In genomic region chr1:120859546-120859945, GRCm38 (mm10) we compare ENCODE assay signal across 21 mouse cellular contexts.
DNase-seq lines count a peak whose midpoint lies in the region; ATAC-seq lines count a peak whose summit lies in the region.
"Had no signal": no experiment of that assay in that cellular context is flagged by ENCODE, and none has a peak within 500 bp of the region (broad histone marks: within the 10 kb centered on the region; RNA-seq: fewer than 3 reads in every experiment).

No protein-coding gene starts in this region.

- no peaks in the 10 kb centered on the region for H3K36me3 ChIP-seq in kidney, embryonic 16.5 days (ENCODE audit: insufficient read depth, low read length)
- H3K36me3 ChIP-seq in neural tube, embryonic 12.5 days: no peaks in the 10 kb centered on the region
- H3K36me3 ChIP-seq: embryonic facial prominence, embryonic 15.5 days; heart, embryonic 12.5 days had no signal

- no peak overlapping the region for H3K4me2 ChIP-seq in kidney, embryonic 16.5 days (replicated peaks; ENCODE audit: low read depth, low read length)
- 0 out of 2 replicates have a peak overlapping the region, but pooled peaks have one; percentile 1 for H3K4me2 ChIP-seq in neural tube, embryonic 12.5 days (replicated peaks)
- H3K4me2 ChIP-seq: embryonic facial prominence, embryonic 15.5 days; heart, embryonic 12.5 days; hindbrain, embryonic 14.5 days; liver, embryonic 11.5 days had no signal

- 17% methylated on average over 5 of the region's 5 CpGs for WGBS in kidney, embryonic 16.5 days
- WGBS in neural tube, embryonic 12.5 days: 26% methylated on average over 5 of the region's 5 CpGs

- no peaks in the 10 kb centered on the region for H3K9me3 ChIP-seq in kidney, embryonic 16.5 days (ENCODE audit: low read length)
- H3K9me3 ChIP-seq in neural tube, embryonic 12.5 days: no peaks in the 10 kb centered on the region
- H3K9me3 ChIP-seq: embryonic facial prominence, embryonic 15.5 days; heart, embryonic 12.5 days had no signal

- ATAC-seq in kidney, embryonic 16.5 days (ENCODE audit: low FRiP score, low TSS enrichment): peak; percentile 23; the same call in 1 of the 2 replicates
- ATAC-seq in neural tube, embryonic 12.5 days (ENCODE audit: low FRiP score, low read depth): peak; percentile 33; the same call in 1 of the 2 replicates
- ATAC-seq: forebrain, embryonic 16.5 days; intestine, embryonic 16.5 days; midbrain, embryonic 16.5 days had no signal

- H3K27me3 ChIP-seq in kidney, embryonic 16.5 days (ENCODE audit: insufficient read depth, low read length): no peaks in the 10 kb centered on the region
- no peaks in the 10 kb centered on the region for H3K27me3 ChIP-seq in neural tube, embryonic 12.5 days (replicated peaks)
- H3K27me3 ChIP-seq: embryonic facial prominence, embryonic 15.5 days; heart, embryonic 12.5 days; megakaryocyte, embryonic 14.5 days had no signal

- H3K4me3 ChIP-seq in kidney, embryonic 16.5 days (ENCODE audit: low read length): no peak overlapping the region
- no peak overlapping the region for H3K4me3 ChIP-seq in neural tube, embryonic 12.5 days
- H3K4me3 ChIP-seq: embryonic facial prominence, embryonic 15.5 days; heart, embryonic 12.5 days; megakaryocyte, embryonic 14.5 days had no signal

- intact Hi-C loops in heart, postnatal 36 days (cut with DNase I): no loop called here

- DNase-seq in kidney, postnatal 4 days: no peak
- peak; percentile 4 for DNase-seq in adrenal gland, postnatal 25 days
- DNase-seq in embryo, embryonic 11.5 days (ENCODE audit: low read depth, low spot score): peak; percentile 22
- no peak for DNase-seq in heart, postnatal 36 days
- no peak for DNase-seq in ovary, postnatal 10 days (ENCODE audit: low spot score)
- DNase-seq: cerebellum, adult 9-10 months; heart, postnatal 14 days; left cerebral cortex, postnatal 4 days; lung, adult 18-20 months; lung, postnatal 14 days; thymus, postnatal 25 days had no signal

- H3K4me1 ChIP-seq in kidney, embryonic 16.5 days (ENCODE audit: insufficient read depth, low read length): no peaks in the 10 kb centered on the region
- H3K4me1 ChIP-seq in neural tube, embryonic 12.5 days: no peaks in the 10 kb centered on the region
- H3K4me1 ChIP-seq: embryonic facial prominence, embryonic 15.5 days; heart, embryonic 12.5 days; megakaryocyte, embryonic 14.5 days had no signal

- H3K27ac ChIP-seq in kidney, embryonic 16.5 days (ENCODE audit: low read length): no peak overlapping the region
- no peak overlapping the region for H3K27ac ChIP-seq in neural tube, embryonic 12.5 days
- H3K27ac ChIP-seq: embryonic facial prominence, embryonic 15.5 days; hindbrain, embryonic 14.5 days had no signal

- H3K9ac ChIP-seq in kidney, embryonic 16.5 days (replicated peaks; ENCODE audit: low read length): no peak overlapping the region
- no peak overlapping the region for H3K9ac ChIP-seq in neural tube, embryonic 12.5 days
- H3K9ac ChIP-seq: embryonic facial prominence, embryonic 15.5 days; heart, embryonic 12.5 days; hindbrain, embryonic 14.5 days had no signal

Comparison
In these comparisons a context has a peak if more than half of its experiments do, and no peak if none do; other contexts are left out.
1. DNase-seq: peak in adrenal gland, postnatal 25 days (single experiment) and embryo, embryonic 11.5 days (single experiment); none in kidney, postnatal 4 days (0 of 2), heart, postnatal 36 days (0 of 2) and ovary, postnatal 10 days (single experiment).